Mouse (Mus musculus) liver, embryonic 14.5 days (tissue): ENCODE results near the gene Olfr1415. TPM values are rescaled to one million over a fixed set of nuclear protein-coding genes. Genes with fewer than 3 reads are reported as not detected.

Source experiments
- ATAC-seq: fragments of 200-750 bp; cut with Nextera tagmentation; 2 replicates; pipeline ENCODE4 v1.8.0; 2017; ENCODE audit warnings: moderate number of reproducible peaks, mild to moderate bottlenecking, moderate library complexity; ENCODE audit not compliant: insufficient read depth
- DNase-seq, 3 experiments: peaks; one replicate each; pipeline ENCODE4 v3.0.0-alpha.2; 2012 to 2013; ENCODE audit warnings: low read depth in 3 of 3, low spot score in 3 of 3
- H3K27ac ChIP-seq: fragments of 300-500 bp; sonication (generic); 2 replicates; pipeline ENCODE4 v1.5.1; 2014; ENCODE audit warnings: moderate library complexity, mild to moderate bottlenecking, control low read depth, inconsistent platforms
- H3K27me3 ChIP-seq: fragments of 300-500 bp; sonication (generic); 2 replicates; pipeline ENCODE4 v1.6.1; 2014; ENCODE audit warnings: mild to moderate bottlenecking, low read length, moderate library complexity; ENCODE audit not compliant: control insufficient read depth, insufficient read depth
- H3K36me3 ChIP-seq: fragments of 300-500 bp; sonication (generic); replicated peaks from 2 replicates; pipeline ENCODE4 v1.6.1; 2014; ENCODE audit warnings: low read depth; ENCODE audit not compliant: control insufficient read depth, insufficient read depth
- H3K4me1 ChIP-seq, 2 experiments: fragments of 200-500 bp in 1 of 2; fragments of 300-500 bp in 1 of 2; sonication (generic) in 1 of 2; replicated peaks; 2 replicates each; pipeline ENCODE4 v1.6.1; 2012 to 2014; ENCODE audit warnings: antibody characterized with exemption in 1 of 2, inconsistent platforms in 1 of 2, low read length in 1 of 2; ENCODE audit not compliant: control insufficient read depth in 2 of 2, insufficient read depth in 2 of 2
- H3K4me2 ChIP-seq: fragments of 300-500 bp; sonication (generic); 2 replicates; pipeline ENCODE4 v1.6.1; 2014; ENCODE audit warnings: low read depth, mild to moderate bottlenecking, control low read depth, moderate library complexity
- H3K4me3 ChIP-seq, 2 experiments: fragments of 200-500 bp in 1 of 2; fragments of 300-500 bp in 1 of 2; sonication (generic) in 1 of 2; 2 replicates each; pipeline ENCODE4 v1.5.1; 2012 to 2014; ENCODE audit warnings: low read depth in 2 of 2, low read length in 2 of 2, mild to moderate bottlenecking in 2 of 2, control low read depth in 1 of 2, inconsistent platforms in 1 of 2, moderate library complexity in 1 of 2; ENCODE audit not compliant: insufficient read depth in 1 of 2
- H3K9ac ChIP-seq: fragments of 300-500 bp; sonication (generic); replicated peaks from 2 replicates; pipeline ENCODE4 v1.6.1; 2014; ENCODE audit warnings: mild to moderate bottlenecking, control low read depth, moderate library complexity
- H3K9me3 ChIP-seq: fragments of 300-500 bp; sonication (generic); 2 replicates; pipeline ENCODE4 v1.6.1; 2016; ENCODE audit warnings: low read length, mixed read lengths; ENCODE audit not compliant: control insufficient read depth
- CTCF ChIP-seq: IDR thresholded peaks from 2 replicates; pipeline ENCODE4 v1.5.1; 2016; ENCODE audit warnings: antibody characterized with exemption, low read depth, control low read depth
- EP300 ChIP-seq: IDR thresholded peaks from 2 replicates; pipeline ENCODE4 v1.6.1; 2016; ENCODE audit warnings: antibody characterized with exemption, low read depth
- WGBS: fragments of 180-500 bp; shearing (Covaris S2); extraction: QIAGEN DNeasy Blood & Tissue Kit; methylation state at CpG from one replicate; pipeline ENCODE4 v1.1.7; 2014; ENCODE audit not compliant: insufficient replicate concordance; 5-methylcytosine and 5-hydroxymethylcytosine counted together
- polyA plus RNA-seq, 2 experiments: library from polyadenylated mRNA; depleted of rRNA in 1 of 2; stranded (reverse) in 1 of 2; unstranded in 1 of 2; fragments of >200 nt; fragmentation: Nextera tagmentation in 1 of 2; extraction: Ambion mirVana in 1 of 2; gene quantifications; 2 replicates each; pipeline versions ENCODE4 v1.2.1 to v1.2.3; 2012 to 2014

Gene Olfr1415
- polyA plus RNA-seq, 2 experiments = not detected

GRCm38 (mm10) chr1:92474066-92474578 is 21.8 kb downstream of the Olfr1415 start:
- peak overlapping the region; percentile 65 for H3K4me2 ChIP-seq
- H3K9ac ChIP-seq = peak overlapping the region; percentile 55
- H3K4me3 ChIP-seq = peak overlapping the region; percentile 71 to 76
- no peaks in the 10 kb centered on the region for H3K27me3 ChIP-seq
- no peak overlapping the region for H3K27ac ChIP-seq
- H3K36me3 ChIP-seq = peaks cover 2% of the 10 kb centered on the region
- DNase-seq = peak in 1 of 3 experiments; percentile 11
- 4% methylated on average over 10 of the region's 10 CpGs for WGBS
- no peaks in the 10 kb centered on the region for H3K9me3 ChIP-seq
- peak; percentile 59 for ATAC-seq
- TF ChIP-seq EP300 = no peak
- peaks cover 0 to 8% of the 10 kb centered on the region in 2 experiments; a peak in 2 of 4 replicates for H3K4me1 ChIP-seq

- no peak within 1 kb of the TSS; the same call in 1 of the 2 replicates for H3K27ac ChIP-seq
- under 1% methylated on average over 67 of the region's 67 CpGs for WGBS
Observed at GRCm38 (mm10) chr1:92473165-92474041, 22.5 kb downstream of the Olfr1415 start, which contains the start of gene Ndufa10. Ndufa10 (minus strand) TSS chr1:92473860.

GRCm38 (mm10) chr1:92468891-92469290 is 27.0 kb downstream of the Olfr1415 start:
- Histone ChIP-seq H3K9ac (no peak overlapping the region), H3K9me3 (no peaks in the 10 kb centered on the region), H3K4me1 (peaks cover 0 to 3% of the 10 kb centered on the region in 2 experiments; a peak in 2 of 4 replicates), H3K27ac (no peak overlapping the region), H3K27me3 (no peaks in the 10 kb centered on the region), H3K4me2 (no peak overlapping the region), H3K4me3 (no peak overlapping the region), H3K36me3 (peaks cover 20% of the 10 kb centered on the region)
- no peak for DNase-seq
- TF ChIP-seq CTCF (no peak), EP300 (no peak)
- WGBS = 35% methylated on average over 4 of the region's 4 CpGs
- ATAC-seq = no peak

More at GRCm38 (mm10) chr1:92473165-92474041, 22.5 kb downstream of the Olfr1415 start, which contains the start of gene Ndufa10:
- TF ChIP-seq CTCF = no peak
- H3K27me3 ChIP-seq = no peaks in the 10 kb centered on the region
- peaks cover 2% of the 10 kb centered on the region for H3K36me3 ChIP-seq
- peak; percentile 91 for ATAC-seq
- H3K9ac ChIP-seq = peak within 1 kb of the TSS; percentile 84
- H3K4me1 ChIP-seq = peaks cover 0 to 8% of the 10 kb centered on the region in 2 experiments; a peak in 2 of 4 replicates
- DNase-seq = peak; percentile 80 to 86 (median 85)
- peak within 1 kb of the TSS; percentile 71 to 76 for H3K4me3 ChIP-seq
- peak within 1 kb of the TSS; percentile 65 for H3K4me2 ChIP-seq
- no peaks in the 10 kb centered on the region for H3K9me3 ChIP-seq

- Histone ChIP-seq H3K9me3 (no peaks in the 10 kb centered on the region), H3K36me3 (peaks cover 33% of the 10 kb centered on the region), H3K4me2 (no peak overlapping the region), H3K4me3 (no peak overlapping the region), H3K4me1 (no peaks in the 10 kb centered on the region), H3K27me3 (no peaks in the 10 kb centered on the region), H3K9ac (no peak overlapping the region), H3K27ac (no peak overlapping the region)
- ATAC-seq (no peak), DNase-seq (no peak)
- TF ChIP-seq EP300 = no peak
- TF ChIP-seq CTCF = no peak
- 80% methylated on average over 6 of the region's 6 CpGs for WGBS
Observed at GRCm38 (mm10) chr1:92458416-92458815, 37.5 kb downstream of the Olfr1415 start.

- peaks cover 31% of the 10 kb centered on the region for H3K36me3 ChIP-seq
- no peak overlapping the region for H3K9ac ChIP-seq
- no peak overlapping the region for H3K27ac ChIP-seq
- H3K4me3 ChIP-seq = no peak overlapping the region
- H3K4me2 ChIP-seq = no peak overlapping the region
- no peaks in the 10 kb centered on the region for H3K27me3 ChIP-seq
- no peaks in the 10 kb centered on the region for H3K9me3 ChIP-seq
- no peaks in the 10 kb centered on the region for H3K4me1 ChIP-seq
- TF ChIP-seq EP300 (no peak), CTCF (no peak)
- DNase-seq (no peak), ATAC-seq (no peak)
Observed at GRCm38 (mm10) chr1:92457758-92458157, 38.1 kb downstream of the Olfr1415 start.
